Mouse (Mus musculus): ENCODE measurements around the gene Abcc1.

DNA sequence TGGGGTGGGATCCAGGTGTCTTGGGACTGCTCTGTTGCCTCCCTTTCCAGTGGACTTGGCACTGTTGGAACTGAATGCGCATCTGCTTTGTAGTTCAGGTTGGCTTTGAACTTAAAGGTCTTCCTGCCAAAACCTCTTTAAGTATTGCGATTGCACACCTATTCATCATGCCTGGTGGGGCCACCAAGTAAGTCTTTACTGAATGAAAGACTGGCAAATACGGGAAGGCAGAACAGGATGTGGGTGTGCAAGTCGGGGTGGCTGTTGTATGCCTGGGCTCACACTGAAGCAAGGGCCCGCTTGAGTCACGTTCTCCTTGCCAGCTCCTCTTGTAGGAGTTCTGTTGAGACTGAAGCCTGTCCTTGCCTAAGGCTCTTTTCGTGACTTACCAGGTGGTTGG lies 18.5 kb downstream of the Abcc1 start:
- TF ChIP-seq POLR2A (IDR thresholded peaks at IDR 0.05; ENCODE audit: borderline replicate concordance, low read depth, low read length) (no peak), CTCF (IDR thresholded peaks at IDR 0.05; ENCODE audit: low read depth, low read length) (no peak)

All from bone marrow macrophage, adult 2 months (primary cell).